26 mouse cellular contexts compared by ENCODE assay signal in the genomic region with DNA sequence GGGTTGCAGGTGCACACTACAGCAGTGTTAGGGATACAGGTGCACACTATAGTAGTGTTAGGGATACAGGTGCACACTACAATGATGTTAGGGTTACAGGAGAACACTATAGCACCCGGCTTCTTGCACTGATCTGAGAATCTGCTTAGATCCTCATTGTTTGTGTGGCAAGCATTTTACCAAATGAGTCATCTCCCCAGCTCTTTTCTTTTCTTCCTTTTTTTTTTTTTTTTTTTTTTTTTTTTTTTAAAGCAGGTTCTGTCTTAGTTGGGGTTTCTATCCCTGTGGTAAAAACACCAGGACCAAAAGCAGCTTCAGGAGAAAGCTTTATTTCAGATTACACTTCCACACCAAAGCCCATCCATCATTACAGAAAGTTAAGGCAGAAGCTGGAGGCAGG.
"Had no signal": no experiment of that assay in that cellular context is flagged by ENCODE, and none has a peak within 500 bp of the region (broad histone marks: within the 10 kb centered on the region; RNA-seq: fewer than 3 reads in every experiment).

No protein-coding gene starts in this region.

- H3K27me3 ChIP-seq: heart, embryonic 13.5 days; heart, embryonic 15.5 days; hindbrain, embryonic 13.5 days; hindbrain, embryonic 15.5 days; kidney, embryonic 15.5 days; limb, embryonic 13.5 days; limb, embryonic 15.5 days; liver, embryonic 12.5 days had no signal

- H3K4me3 ChIP-seq: gastrocnemius, adult 2 months; heart, adult 2 months; heart, embryonic 13.5 days; heart, embryonic 15.5 days; hindbrain, embryonic 13.5 days; hindbrain, embryonic 15.5 days; kidney, embryonic 15.5 days; limb, embryonic 13.5 days; limb, embryonic 15.5 days; liver, embryonic 12.5 days had no signal

- H3K9me3 ChIP-seq: heart, embryonic 13.5 days; heart, embryonic 15.5 days; hindbrain, embryonic 13.5 days; hindbrain, embryonic 15.5 days; kidney, embryonic 15.5 days; limb, embryonic 13.5 days; limb, embryonic 15.5 days; liver, embryonic 12.5 days had no signal

- DNase-seq: gastrocnemius, adult 2 months; gastrocnemius, postnatal 10 days; gastrocnemius, postnatal 25 days; heart, adult 2 months; heart, postnatal 14 days; heart, postnatal 36 days; kidney, adult 11 months; kidney, adult 2 months; kidney, adult 9 months; kidney, postnatal 14 days; kidney, postnatal 36 days; layer of hippocampus, adult 9-11 months; layer of hippocampus, postnatal 36 days; left cerebral cortex, postnatal 4 days had no signal

- H3K4me2 ChIP-seq: heart, embryonic 11.5 days; heart, embryonic 13.5 days; heart, embryonic 15.5 days; hindbrain, embryonic 13.5 days; hindbrain, embryonic 15.5 days; kidney, embryonic 15.5 days; limb, embryonic 13.5 days; limb, embryonic 15.5 days; liver, embryonic 12.5 days had no signal

- H3K9ac ChIP-seq: heart, embryonic 13.5 days; heart, embryonic 15.5 days; hindbrain, embryonic 13.5 days; hindbrain, embryonic 15.5 days; kidney, embryonic 15.5 days; limb, embryonic 13.5 days; limb, embryonic 15.5 days; liver, embryonic 12.5 days had no signal

- H3K27ac ChIP-seq: gastrocnemius, adult 2 months; heart, adult 2 months; heart, embryonic 13.5 days; heart, embryonic 15.5 days; hindbrain, embryonic 13.5 days; hindbrain, embryonic 15.5 days; hindbrain, postnatal 0 days; kidney, embryonic 15.5 days; kidney, postnatal 0 days; limb, embryonic 13.5 days; limb, embryonic 15.5 days; liver, embryonic 12.5 days had no signal

- ATAC-seq: hindbrain, postnatal 0 days; intestine, embryonic 16.5 days; liver, embryonic 12.5 days had no signal

- H3K36me3 ChIP-seq: heart, embryonic 13.5 days; heart, embryonic 15.5 days; hindbrain, embryonic 13.5 days; hindbrain, embryonic 15.5 days; kidney, embryonic 15.5 days; limb, embryonic 13.5 days; limb, embryonic 15.5 days had no signal
